Mouse (Mus musculus): ENCODE data around the gene Ubr2.

Gene Ubr2

GRCm38 (mm10) chr17:47003305-47003704 lies 7.1 kb downstream of the Ubr2 start:
- DNase-seq (ENCODE audit: low read depth) = no peak

GRCm38 (mm10) chr17:47002401-47002800 lies 8.0 kb downstream of the Ubr2 start:
- DNase-seq (ENCODE audit: low read depth) = no peak

GRCm38 (mm10) chr17:46998840-46999239 lies 11.5 kb downstream of the Ubr2 start:
- DNase-seq (ENCODE audit: low read depth) = no peak

- DNase-seq (ENCODE audit: low read depth) = no peak
Observed at GRCm38 (mm10) chr17:46996484-46996883, 13.9 kb downstream of the Ubr2 start.

GRCm38 (mm10) chr17:46995621-46996020 lies 14.7 kb downstream of the Ubr2 start:
- no peak for DNase-seq (ENCODE audit: low read depth)

GRCm38 (mm10) chr17:46994641-46995398 lies 15.5 kb downstream of the Ubr2 start:
- peak; percentile 84 for DNase-seq (ENCODE audit: low read depth)

- DNase-seq (ENCODE audit: low read depth) = no peak
Observed at GRCm38 (mm10) chr17:46993625-46994024, 16.7 kb downstream of the Ubr2 start.

GRCm38 (mm10) chr17:46987631-46988030 lies 22.7 kb downstream of the Ubr2 start:
- no peak for DNase-seq (ENCODE audit: low read depth)

- DNase-seq (ENCODE audit: low read depth) = no peak
Observed at GRCm38 (mm10) chr17:46980050-46980449, 30.3 kb downstream of the Ubr2 start.

GRCm38 (mm10) chr17:46975183-46975582 lies 35.2 kb downstream of the Ubr2 start:
- DNase-seq (ENCODE audit: low read depth) = peak; percentile 17

- DNase-seq (ENCODE audit: low read depth) = no peak
Observed at GRCm38 (mm10) chr17:46972603-46973002, 37.8 kb downstream of the Ubr2 start.

- DNase-seq (ENCODE audit: low read depth) = no peak
Observed at GRCm38 (mm10) chr17:46966892-46967291, 43.5 kb downstream of the Ubr2 start.

GRCm38 (mm10) chr17:46963186-46963585 lies 47.2 kb downstream of the Ubr2 start:
- DNase-seq (ENCODE audit: low read depth) = no peak

GRCm38 (mm10) chr17:46962153-46962552 lies 48.2 kb downstream of the Ubr2 start:
- DNase-seq (ENCODE audit: low read depth) = no peak

GRCm38 (mm10) chr17:46960216-46960615 lies 50.1 kb downstream of the Ubr2 start:
- no peak for DNase-seq (ENCODE audit: low read depth)

GRCm38 (mm10) chr17:46958045-46958444 lies 52.3 kb downstream of the Ubr2 start:
- DNase-seq (ENCODE audit: low read depth) = no peak

GRCm38 (mm10) chr17:46946276-46946675 lies 64.1 kb downstream of the Ubr2 start:
- DNase-seq (ENCODE audit: low read depth) = no peak

GRCm38 (mm10) chr17:46942421-46942820 lies 67.9 kb downstream of the Ubr2 start:
- DNase-seq (ENCODE audit: low read depth) = no peak

- DNase-seq (ENCODE audit: low read depth) = no peak
Observed at GRCm38 (mm10) chr17:46940461-46940860, 69.9 kb downstream of the Ubr2 start.

GRCm38 (mm10) chr17:46933557-46934348 lies 76.6 kb downstream of the Ubr2 start:
- DNase-seq (ENCODE audit: low read depth) = peak; percentile 44

GRCm38 (mm10) chr17:46932961-46933360 lies 77.4 kb downstream of the Ubr2 start:
- DNase-seq (ENCODE audit: low read depth) = peak; percentile 89

- DNase-seq (ENCODE audit: low read depth) = no peak
Observed at GRCm38 (mm10) chr17:46929897-46930296, 80.5 kb downstream of the Ubr2 start.

GRCm38 (mm10) chr17:46929277-46929676 lies 81.1 kb downstream of the Ubr2 start:
- no peak for DNase-seq (ENCODE audit: low read depth)
